Mouse (Mus musculus) heart, embryonic 12.5 days (tissue): ENCODE results near the gene Hist2h4. TPM values are rescaled to one million over a fixed set of nuclear protein-coding genes. Genes with fewer than 3 reads are reported as not detected.
"Not testable (repeated sequence)": the region's sequence is repeated elsewhere in the genome, so short reads cannot be mapped to it uniquely, and the experiment has no call there.

ENCODE experiments used
- ATAC-seq: fragments of 200-750 bp; cut with Nextera tagmentation; 2 replicates; pipeline ENCODE4 v1.8.0; 2017; ENCODE audit warnings: moderate TSS enrichment, moderate library complexity; ENCODE audit not compliant: insufficient number of reproducible peaks, low FRiP score
- H3K27ac ChIP-seq: fragments of 300-500 bp; sonication (generic); 2 replicates; pipeline ENCODE4 v1.5.1; 2016; ENCODE audit warnings: mild to moderate bottlenecking, moderate library complexity; ENCODE audit not compliant: poor library complexity, severe bottlenecking
- H3K27me3 ChIP-seq: fragments of 300-500 bp; sonication (generic); replicated peaks from 2 replicates; pipeline ENCODE4 v1.6.1; 2016; ENCODE audit warnings: mild to moderate bottlenecking, moderate library complexity
- H3K36me3 ChIP-seq: fragments of 300-500 bp; sonication (generic); 2 replicates; pipeline ENCODE4 v1.6.1; 2016; ENCODE audit warnings: mild to moderate bottlenecking, moderate library complexity
- H3K4me1 ChIP-seq: fragments of 300-500 bp; sonication (generic); replicated peaks from 2 replicates; pipeline ENCODE4 v1.6.1; 2016; ENCODE audit warnings: mild to moderate bottlenecking
- H3K4me2 ChIP-seq: fragments of 300-500 bp; sonication (generic); 2 replicates; pipeline ENCODE4 v1.6.1; 2016; ENCODE audit warnings: mild to moderate bottlenecking, moderate library complexity
- H3K4me3 ChIP-seq: fragments of 300-500 bp; sonication (generic); 2 replicates; pipeline ENCODE4 v1.5.1; 2016; ENCODE audit warnings: mild to moderate bottlenecking
- H3K9ac ChIP-seq: fragments of 300-500 bp; sonication (generic); 2 replicates; pipeline ENCODE4 v1.6.1; 2016; ENCODE audit warnings: mild to moderate bottlenecking, moderate library complexity
- H3K9me3 ChIP-seq: fragments of 300-500 bp; sonication (generic); replicated peaks from 2 replicates; pipeline ENCODE4 v1.6.1; 2016; ENCODE audit warnings: mild to moderate bottlenecking, moderate library complexity
- WGBS: fragments of 180-500 bp; shearing (Covaris S2); methylation state at CpG from one replicate; pipeline ENCODE4 v1.1.7; 2016; 5-methylcytosine and 5-hydroxymethylcytosine counted together
- polyA plus RNA-seq: library from polyadenylated mRNA; unstranded; fragments of >200 nt; fragmentation: Nextera tagmentation; extraction: Ambion mirVana; gene quantifications from 2 replicates; pipeline ENCODE4 v1.2.1, GENCODE M21; 2016

Hist2h4 gene
- polyA plus RNA-seq, 1 experiment from 2014 or later: 3.7 TPM

DNA sequence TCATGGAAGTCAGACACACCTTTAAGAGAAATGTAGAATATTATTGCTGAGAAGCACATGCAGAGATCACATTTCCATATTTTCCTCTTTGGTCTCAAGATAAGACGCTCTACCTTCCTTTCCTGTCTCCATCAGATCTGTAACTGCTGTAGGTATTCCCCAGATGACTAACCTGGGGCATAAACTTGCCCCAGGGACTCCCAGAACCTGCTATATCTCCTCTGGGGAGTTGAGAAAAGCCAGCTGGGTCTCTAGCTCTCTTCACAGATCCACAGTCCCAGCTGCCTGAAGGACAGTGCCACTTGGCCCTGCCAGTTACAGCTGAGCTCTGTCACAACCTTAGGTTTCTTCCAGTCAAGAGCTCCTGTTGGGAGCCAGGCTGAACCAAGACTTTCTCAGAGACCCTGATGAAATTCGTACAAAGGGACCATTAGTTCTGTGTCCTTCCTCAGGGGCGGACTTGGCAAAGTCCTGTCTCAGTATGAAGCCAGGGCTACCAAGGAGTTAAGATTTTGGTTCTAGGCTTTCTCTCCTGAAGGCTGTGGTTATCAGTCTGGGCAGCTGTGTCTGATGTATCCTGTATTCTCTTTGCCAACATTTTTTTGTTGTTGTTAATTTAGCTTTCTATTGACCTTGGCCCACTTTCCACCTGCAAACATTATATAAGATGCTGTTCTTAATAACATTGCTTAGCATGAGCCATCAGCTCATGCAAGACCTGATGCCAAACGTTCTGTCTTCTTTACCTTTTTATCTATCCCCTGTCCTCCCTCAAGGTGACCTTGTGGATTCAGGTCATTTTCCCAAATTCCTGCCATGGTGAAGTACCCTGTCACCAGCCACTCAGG lies 32.0 kb downstream of the Hist2h4 start:
- no peaks in the 10 kb centered on the region for H3K9me3 ChIP-seq
- no peaks in the 10 kb centered on the region for H3K27me3 ChIP-seq
- 65% methylated on average over 4 of the region's 4 CpGs for WGBS
- no peak overlapping the region for H3K4me3 ChIP-seq
- no peaks in the 10 kb centered on the region for H3K36me3 ChIP-seq
- H3K4me1 ChIP-seq: peaks cover 13% of the 10 kb centered on the region; the same call in 1 of the 2 replicates
- no peak overlapping the region for H3K9ac ChIP-seq
- ATAC-seq: no peak
- no peak overlapping the region for H3K27ac ChIP-seq
- no peak overlapping the region for H3K4me2 ChIP-seq

DNA sequence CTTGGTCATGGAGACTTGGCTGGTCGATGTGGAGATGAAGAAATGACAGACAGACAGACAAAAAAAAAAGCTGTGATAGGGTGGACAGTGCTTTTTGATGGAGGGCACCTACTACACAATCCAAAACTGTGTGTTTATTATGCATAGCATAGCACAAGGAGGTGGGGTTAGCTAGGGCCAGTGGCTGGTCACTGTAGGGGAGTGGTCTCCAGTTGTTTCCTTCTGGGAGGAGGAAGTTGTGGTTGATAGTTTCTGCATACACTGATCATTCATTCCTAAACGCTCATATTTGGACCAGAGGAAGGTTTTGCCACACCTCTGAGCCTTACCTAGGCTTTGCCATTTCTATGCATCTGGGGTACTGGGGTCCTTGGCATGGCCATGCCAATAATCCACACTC lies 32.7 kb downstream of the Hist2h4 start:
- 53% methylated on average over 2 of the region's 2 CpGs for WGBS
- Histone ChIP-seq H3K4me1 (peaks cover 16% of the 10 kb centered on the region), H3K36me3 (no peaks in the 10 kb centered on the region), H3K9me3 (no peaks in the 10 kb centered on the region), H3K9ac (no peak overlapping the region), H3K4me3 (no peak overlapping the region), H3K27ac (no peak overlapping the region), H3K27me3 (no peaks in the 10 kb centered on the region), H3K4me2 (no peak overlapping the region)
- no peak for ATAC-seq

DNA sequence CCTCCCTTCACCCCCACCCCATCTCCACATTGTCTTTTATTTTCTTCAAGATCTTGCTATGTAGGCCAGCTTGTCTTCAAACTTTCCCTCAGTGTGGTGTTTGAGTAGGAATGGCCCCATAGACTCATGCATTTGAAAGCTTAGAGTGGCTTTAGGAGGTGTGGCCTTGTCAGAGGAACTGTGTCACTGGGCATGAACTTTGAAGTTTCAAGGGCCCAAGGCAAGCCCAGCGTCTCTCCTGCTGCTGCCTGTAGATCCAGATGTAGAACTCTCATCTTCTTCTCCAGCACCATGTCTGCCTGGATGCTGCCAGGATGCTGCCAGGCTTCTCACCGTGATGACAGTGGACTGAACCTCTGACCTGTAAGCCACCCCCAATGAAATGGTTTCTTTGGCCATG lies 34.3 kb downstream of the Hist2h4 start:
- H3K9me3 ChIP-seq: no peaks in the 10 kb centered on the region
- no peak overlapping the region for H3K9ac ChIP-seq
- H3K4me1 ChIP-seq: peaks cover 24% of the 10 kb centered on the region
- H3K4me2 ChIP-seq: no peak overlapping the region
- H3K27me3 ChIP-seq: no peaks in the 10 kb centered on the region
- 71% methylated on average over 2 of the region's 2 CpGs for WGBS
- no peak overlapping the region for H3K4me3 ChIP-seq
- no peaks in the 10 kb centered on the region for H3K36me3 ChIP-seq
- no peak for ATAC-seq
- H3K27ac ChIP-seq: no peak overlapping the region

DNA sequence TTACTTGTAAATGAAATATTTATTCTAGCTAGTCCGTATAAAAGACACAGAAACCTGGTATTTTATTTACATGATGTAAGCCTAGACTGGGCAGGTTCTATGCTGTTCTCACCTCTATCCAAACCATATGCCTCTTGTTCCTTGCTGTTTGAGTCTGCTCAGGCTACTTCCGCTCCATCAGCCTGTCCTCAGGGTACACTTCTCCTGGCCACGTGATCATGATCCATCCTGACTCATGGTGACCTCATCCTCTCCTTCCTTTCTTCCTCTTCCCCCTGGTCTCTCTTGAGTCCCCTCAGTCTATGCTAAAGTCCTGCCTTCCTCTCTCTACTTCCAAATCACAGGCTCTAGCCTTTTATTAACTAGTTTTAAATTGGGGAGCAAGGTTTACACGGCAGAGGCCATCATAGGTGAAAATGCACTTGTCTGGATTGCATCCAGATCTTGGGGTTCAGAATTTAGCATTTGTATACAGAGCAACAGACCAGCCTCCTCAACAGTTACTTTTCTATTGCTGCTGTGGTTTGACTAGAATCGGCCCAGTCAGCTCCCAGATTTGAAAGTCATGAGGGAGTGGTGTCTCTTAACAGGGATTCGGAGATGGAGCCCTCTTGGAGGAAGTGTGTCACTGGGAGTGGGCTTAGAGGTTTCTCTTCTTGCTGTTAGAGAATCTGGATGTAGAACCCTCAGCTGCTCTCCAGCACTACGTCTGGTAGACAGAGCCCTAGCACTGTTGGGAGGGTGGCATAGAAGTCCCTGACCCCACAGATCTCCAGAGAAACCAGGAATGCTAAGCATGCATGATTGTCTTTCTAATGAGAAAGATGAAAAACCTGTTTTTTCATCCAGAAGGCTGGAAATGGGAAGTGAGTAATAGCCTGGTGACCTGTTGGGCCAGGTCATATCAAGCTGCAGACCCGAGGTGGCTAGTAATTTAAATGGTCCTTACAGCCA lies 36.1 kb downstream of the Hist2h4 start:
- 0 out of 2 replicates have a peak, but pooled peaks have one; percentile 7 for ATAC-seq
- Histone ChIP-seq H3K27ac (no peak overlapping the region), H3K4me2 (no peak overlapping the region), H3K9me3 (no peaks in the 10 kb centered on the region), H3K9ac (no peak overlapping the region), H3K4me3 (no peak overlapping the region), H3K4me1 (peaks cover 37% of the 10 kb centered on the region), H3K36me3 (no peaks in the 10 kb centered on the region), H3K27me3 (no peaks in the 10 kb centered on the region)
- 60% methylated on average over 8 of the region's 8 CpGs for WGBS

DNA sequence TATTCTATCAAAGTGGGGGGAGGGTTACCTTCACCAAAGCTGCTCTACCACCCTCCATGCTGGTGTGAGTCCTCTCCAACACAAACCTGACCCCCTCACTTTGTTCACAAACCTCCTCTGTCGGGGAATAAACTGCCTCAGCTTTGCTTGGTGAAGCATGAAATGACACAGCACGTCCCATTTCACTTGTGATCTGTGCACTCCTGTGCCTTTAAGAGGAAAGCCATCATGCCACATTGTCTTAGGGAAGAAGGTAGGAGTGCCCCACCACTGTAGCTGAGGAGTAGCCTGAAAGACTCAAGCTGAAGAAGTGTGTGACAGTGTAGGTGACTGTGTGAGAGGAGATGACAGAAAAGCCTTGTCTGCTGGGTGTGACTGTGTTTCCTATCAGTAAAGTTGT lies 37.7 kb downstream of the Hist2h4 start:
- peaks cover 44% of the 10 kb centered on the region for H3K4me1 ChIP-seq
- H3K36me3 ChIP-seq: no peaks in the 10 kb centered on the region
- H3K9me3 ChIP-seq: no peaks in the 10 kb centered on the region
- no peak overlapping the region for H3K27ac ChIP-seq
- H3K4me2 ChIP-seq: no peak overlapping the region
- H3K9ac ChIP-seq: peak overlapping the region; percentile 58; the same call in 1 of the 2 replicates
- H3K4me3 ChIP-seq: no peak overlapping the region
- ATAC-seq: no peak
- no peaks in the 10 kb centered on the region for H3K27me3 ChIP-seq
- WGBS: 48% methylated on average over 2 of the region's 2 CpGs

DNA sequence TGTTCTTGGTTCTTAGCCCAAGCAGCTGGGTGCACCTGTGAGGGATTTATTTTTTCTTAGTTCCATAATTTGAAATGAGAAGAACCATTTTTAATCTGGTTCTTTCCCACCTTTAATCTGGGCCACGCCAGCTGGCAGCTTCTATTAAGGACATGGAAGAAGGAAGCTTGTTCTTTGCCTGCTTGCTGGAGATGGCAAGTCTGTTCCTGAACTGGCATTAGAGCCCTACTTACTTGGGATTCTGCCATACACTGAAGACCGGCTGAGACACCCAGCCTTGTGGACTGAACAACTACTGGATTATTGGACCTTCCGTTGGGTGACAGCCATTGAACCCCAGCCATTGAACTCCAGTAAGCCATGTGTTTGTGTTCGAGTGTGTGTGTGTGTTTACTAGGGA lies 40.3 kb downstream of the Hist2h4 start:
- no peak overlapping the region for H3K4me2 ChIP-seq
- no peak overlapping the region for H3K4me3 ChIP-seq
- no peaks in the 10 kb centered on the region for H3K27me3 ChIP-seq
- H3K9me3 ChIP-seq: no peaks in the 10 kb centered on the region
- H3K4me1 ChIP-seq: peaks cover 49% of the 10 kb centered on the region
- no peak overlapping the region for H3K27ac ChIP-seq
- no peak for ATAC-seq
- WGBS: 87% methylated on average over 4 of the region's 4 CpGs
- no peaks in the 10 kb centered on the region for H3K36me3 ChIP-seq
- no peak overlapping the region for H3K9ac ChIP-seq

DNA sequence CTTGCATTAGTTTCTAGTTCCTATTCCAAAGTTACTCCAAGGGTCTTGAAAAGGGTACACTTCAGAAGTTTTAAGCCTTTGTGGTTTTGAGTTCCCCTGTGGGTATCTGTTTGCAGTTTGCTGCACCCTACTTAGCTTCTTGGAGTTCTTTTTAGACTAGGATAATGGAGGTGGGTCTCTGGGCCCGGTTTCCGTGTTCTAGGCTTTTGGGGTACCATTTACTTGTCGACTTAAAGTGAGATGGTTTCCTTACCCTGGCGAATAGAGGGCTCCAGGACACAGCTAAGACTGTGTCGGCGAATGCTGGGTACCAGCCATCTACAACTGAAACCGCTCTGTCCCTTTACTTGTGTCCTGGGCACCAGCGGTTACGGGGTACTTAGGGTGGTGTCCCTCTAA lies 41.5 kb downstream of the Hist2h4 start:
- Histone ChIP-seq H3K4me1 (peaks cover 43% of the 10 kb centered on the region), H3K4me3 (peak overlapping the region; percentile 79), H3K27me3 (no peaks in the 10 kb centered on the region), H3K4me2 (peak overlapping the region; percentile 90), H3K9me3 (no peaks in the 10 kb centered on the region), H3K36me3 (no peaks in the 10 kb centered on the region), H3K9ac (peak overlapping the region; percentile 90), H3K27ac (peak overlapping the region; percentile 100)
- WGBS: 30% methylated on average over 9 of the region's 9 CpGs
- ATAC-seq: no peak

DNA sequence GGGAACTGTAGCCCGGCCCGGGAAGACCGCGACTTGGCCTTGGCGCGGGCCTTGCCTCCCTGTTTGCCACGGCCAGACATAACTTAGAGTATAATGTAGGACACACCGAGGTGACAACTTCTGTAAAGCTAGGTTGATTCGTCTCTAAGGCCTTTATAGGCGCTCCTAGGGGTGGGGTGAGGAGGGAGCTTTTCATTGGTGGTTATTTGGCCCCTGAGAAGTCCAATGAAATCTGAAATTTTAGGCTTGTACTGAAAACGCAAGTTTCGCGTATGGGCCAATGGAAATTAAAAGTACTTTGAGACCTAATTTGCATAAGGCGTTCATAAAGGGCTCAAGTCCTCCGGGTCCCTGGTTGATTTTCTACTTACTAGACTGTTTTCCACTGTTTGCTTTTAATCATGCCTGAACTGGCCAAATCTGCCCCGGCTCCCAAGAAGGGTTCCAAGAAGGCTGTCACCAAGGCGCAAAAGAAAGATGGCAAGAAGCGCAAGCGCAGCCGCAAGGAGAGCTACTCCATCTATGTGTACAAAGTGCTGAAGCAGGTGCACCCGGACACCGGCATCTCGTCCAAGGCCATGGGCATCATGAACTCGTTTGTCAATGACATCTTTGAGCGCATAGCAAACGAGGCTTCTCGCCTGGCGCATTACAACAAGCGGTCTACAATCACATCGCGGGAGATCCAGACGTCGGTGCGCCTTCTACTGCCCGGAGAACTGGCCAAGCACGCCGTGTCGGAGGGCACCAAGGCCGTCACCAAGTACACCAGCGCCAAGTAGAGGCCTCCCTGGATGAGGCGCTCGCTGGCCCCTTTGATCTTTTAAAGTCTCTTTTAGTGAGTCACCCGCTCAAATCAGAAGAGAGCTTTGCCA lies 42.1 kb downstream of the Hist2h4 start, which contains the start of the genes Hist2h2ac and Hist2h2be:
Gene Hist2h2ac, minus strand, starts transcription at position 116 of the 875 bp plus-strand sequence.
Gene Hist2h2be, plus strand, starts transcription at position 355 of the 875 bp plus-strand sequence.
- peak; percentile 90 for ATAC-seq
- H3K4me2 ChIP-seq: peak within 1 kb of the TSS; percentile 90
- peak within 1 kb of the TSS; percentile 79 for H3K4me3 ChIP-seq
- H3K9ac ChIP-seq: peak within 1 kb of the TSS; percentile 90
- peaks cover 39% of the 10 kb centered on the region for H3K4me1 ChIP-seq
- under 1% methylated on average over 43 of the region's 43 CpGs for WGBS
- peak within 1 kb of the TSS; percentile 100 for H3K27ac ChIP-seq
- H3K36me3 ChIP-seq: no peaks in the 10 kb centered on the region
- H3K27me3 ChIP-seq: no peaks in the 10 kb centered on the region
- no peaks in the 10 kb centered on the region for H3K9me3 ChIP-seq

DNA sequence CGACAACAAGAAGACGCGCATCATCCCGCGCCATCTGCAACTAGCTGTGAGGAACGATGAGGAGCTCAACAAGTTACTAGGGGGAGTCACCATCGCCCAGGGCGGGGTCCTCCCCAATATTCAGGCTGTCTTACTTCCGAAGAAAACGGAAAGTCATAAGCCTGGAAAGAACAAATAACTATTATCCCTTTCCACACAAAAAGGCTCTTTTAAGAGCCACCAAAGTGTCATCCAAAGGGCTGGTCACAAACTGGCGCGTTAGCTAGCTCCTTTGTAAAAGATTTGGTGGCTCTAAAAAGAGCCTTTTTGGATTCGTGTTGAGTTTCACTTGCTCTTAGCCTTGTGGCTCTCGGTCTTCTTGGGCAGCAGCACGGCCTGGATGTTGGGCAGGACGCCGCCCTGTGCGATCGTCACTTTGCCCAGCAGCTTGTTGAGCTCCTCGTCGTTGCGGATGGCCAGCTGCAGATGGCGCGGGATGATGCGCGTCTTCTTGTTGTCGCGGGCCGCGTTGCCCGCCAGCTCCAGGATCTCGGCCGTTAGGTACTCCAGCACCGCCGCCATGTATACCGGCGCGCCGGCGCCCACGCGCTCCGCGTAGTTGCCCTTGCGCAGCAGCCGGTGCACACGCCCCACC lies 42.9 kb downstream of the Hist2h4 start:
- peak; percentile 4; the same call in 1 of the 2 replicates for ATAC-seq
- H3K9ac ChIP-seq: peak overlapping the region; percentile 90
- H3K27me3 ChIP-seq, H3K36me3 ChIP-seq, H3K9me3 ChIP-seq: not testable (repeated sequence)
- H3K4me3 ChIP-seq: peak overlapping the region; percentile 79
- peaks cover 37% of the 10 kb centered on the region for H3K4me1 ChIP-seq
- peak overlapping the region; percentile 90 for H3K4me2 ChIP-seq
- peak overlapping the region; percentile 100 for H3K27ac ChIP-seq
- under 1% methylated on average over 43 of the region's 47 CpGs for WGBS

DNA sequence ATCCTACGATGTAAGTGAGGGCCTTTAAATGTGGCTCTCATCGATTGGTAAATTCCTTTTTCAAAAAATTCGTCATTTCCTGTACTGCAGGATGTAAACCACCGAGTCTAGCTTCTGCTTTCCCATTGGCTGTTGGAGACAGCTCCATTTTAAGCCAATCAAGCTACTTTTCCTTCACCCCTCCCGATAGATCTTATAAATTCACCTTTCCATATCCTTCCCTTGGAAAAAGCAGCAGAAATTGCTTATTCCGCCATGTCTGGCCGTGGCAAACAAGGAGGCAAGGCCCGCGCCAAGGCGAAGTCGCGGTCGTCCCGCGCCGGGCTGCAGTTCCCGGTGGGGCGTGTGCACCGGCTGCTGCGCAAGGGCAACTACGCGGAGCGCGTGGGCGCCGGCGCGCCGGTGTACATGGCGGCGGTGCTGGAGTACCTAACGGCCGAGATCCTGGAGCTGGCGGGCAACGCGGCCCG lies 43.4 kb downstream of the Hist2h4 start, which contains the start of the genes Bola1 and Hist2h2ab:
Gene Bola1, minus strand, starts transcription at position 49 of the 470 bp plus-strand sequence.
Gene Hist2h2ab, plus strand, starts transcription at position 205 of the 470 bp plus-strand sequence.
- Histone ChIP-seq H3K9ac (peak within 1 kb of the TSS; percentile 90), H3K27ac (peak within 1 kb of the TSS; percentile 100), H3K9me3 (no peaks in the 10 kb centered on the region), H3K4me3 (peak within 1 kb of the TSS; percentile 79), H3K36me3 (no peaks in the 10 kb centered on the region), H3K4me1 (peaks cover 31% of the 10 kb centered on the region), H3K4me2 (peak within 1 kb of the TSS; percentile 90), H3K27me3 (no peaks in the 10 kb centered on the region)
- peak; percentile 86 for ATAC-seq
- WGBS: under 1% methylated on average over 37 of the region's 37 CpGs
